Mouse (Mus musculus) small intestine, adult 2 months (tissue): ENCODE results near the gene Zbtb38.

ENCODE experiments used
- CTCF ChIP-seq: fragments of 200-500 bp; IDR thresholded peaks from 2 replicates; pipeline ENCODE4 v1.5.1; 2012; ENCODE audit warnings: low read depth, mild to moderate bottlenecking, control low read depth, inconsistent platforms, low read length, moderate library complexity, mixed read lengths; ENCODE audit not compliant: insufficient replicate concordance, insufficient read length; ENCODE audit errors: extremely low read depth
- POLR2A ChIP-seq: fragments of 200-500 bp; IDR thresholded peaks from 2 replicates; pipeline ENCODE4 v1.6.1; 2012; ENCODE audit warnings: low read depth, mild to moderate bottlenecking, control low read depth, inconsistent platforms, low read length, moderate library complexity

DNA sequence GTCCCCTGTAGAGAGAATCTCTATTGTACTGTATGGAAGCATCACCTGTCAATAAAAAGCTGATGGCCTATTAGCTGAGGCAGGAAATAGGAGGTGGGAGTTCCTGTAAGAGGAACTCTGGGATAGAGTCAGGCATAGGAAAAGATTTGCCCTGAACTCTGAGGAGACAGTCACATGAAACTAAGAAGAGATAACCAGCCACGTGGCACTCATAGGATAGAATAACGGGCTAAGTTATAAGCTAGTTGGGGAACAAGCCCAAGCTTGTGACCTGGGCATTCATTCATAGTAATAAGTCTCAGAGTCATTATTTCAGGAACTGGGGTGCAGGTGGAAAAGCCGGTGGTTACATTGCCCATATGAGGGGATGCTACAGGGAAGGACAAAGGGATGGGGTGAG is 10.4 kb upstream of the Zbtb38 start:
- TF ChIP-seq CTCF = no peak
- no peak for TF ChIP-seq POLR2A
